Mouse (Mus musculus): ENCODE measurements around the gene Rpl9. TPM values are rescaled to one million over a fixed set of nuclear protein-coding genes. Genes with fewer than 3 reads are reported as not detected.

The Rpl9 gene
- polyA plus RNA-seq, 1 experiment: 224 TPM

DNA sequence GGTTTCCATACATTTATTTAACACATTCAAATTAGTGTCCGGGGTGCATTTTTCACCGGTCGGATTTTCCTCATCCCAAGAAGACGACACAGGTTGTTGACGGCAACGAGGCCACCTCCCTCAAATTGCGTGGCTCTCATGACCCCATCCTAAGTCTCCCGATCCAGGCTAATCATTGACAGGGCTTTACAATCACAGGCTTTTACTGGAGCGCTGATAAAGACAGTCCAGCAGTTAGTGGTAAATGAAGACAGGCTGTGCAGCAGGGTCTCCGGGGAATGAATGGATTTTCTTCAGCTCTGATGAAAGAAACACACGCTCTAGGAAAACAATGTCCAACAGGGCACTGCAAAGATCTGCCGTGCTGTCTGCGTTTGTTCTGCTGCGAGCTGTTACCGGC is 43.1 kb downstream of the Rpl9 start, which contains the start of gene Klb:
Gene Klb, plus strand, starts transcription at position 147 of the 400 bp plus-strand sequence.
- Histone ChIP-seq H3K4me1 (ENCODE audit: control insufficient read depth, insufficient read depth, low read length) (no peaks in the 10 kb centered on the region), H3K4me3 (replicated peaks; ENCODE audit: extremely low read depth, low read depth, low read length) (no peak within 1 kb of the TSS)
- no peak for DNase-seq
- no peak for TF ChIP-seq CTCF (IDR thresholded peaks at IDR 0.05; ENCODE audit: insufficient read depth, low read length)
- TF ChIP-seq POLR2A (IDR thresholded peaks at IDR 0.05; ENCODE audit: borderline replicate concordance, extremely low read depth, low read depth, low read length): no peak
- WGBS: 54% methylated on average over 15 of the region's 15 CpGs

- Histone ChIP-seq H3K4me3 (replicated peaks; ENCODE audit: extremely low read depth, low read depth, low read length) (no peak overlapping the region), H3K4me1 (ENCODE audit: control insufficient read depth, insufficient read depth, low read length) (peaks cover 3% of the 10 kb centered on the region; the same call in 1 of the 2 replicates)
- WGBS: 46% methylated on average over 4 of the region's 4 CpGs
- no peak for DNase-seq
- TF ChIP-seq CTCF (IDR thresholded peaks at IDR 0.05; ENCODE audit: insufficient read depth, low read length) (no peak), POLR2A (IDR thresholded peaks at IDR 0.05; ENCODE audit: borderline replicate concordance, extremely low read depth, low read depth, low read length) (no peak)
These were observed 51.1 kb downstream of the Rpl9 start for GRCm38 (mm10) chr5:65340167-65340566.

DNA sequence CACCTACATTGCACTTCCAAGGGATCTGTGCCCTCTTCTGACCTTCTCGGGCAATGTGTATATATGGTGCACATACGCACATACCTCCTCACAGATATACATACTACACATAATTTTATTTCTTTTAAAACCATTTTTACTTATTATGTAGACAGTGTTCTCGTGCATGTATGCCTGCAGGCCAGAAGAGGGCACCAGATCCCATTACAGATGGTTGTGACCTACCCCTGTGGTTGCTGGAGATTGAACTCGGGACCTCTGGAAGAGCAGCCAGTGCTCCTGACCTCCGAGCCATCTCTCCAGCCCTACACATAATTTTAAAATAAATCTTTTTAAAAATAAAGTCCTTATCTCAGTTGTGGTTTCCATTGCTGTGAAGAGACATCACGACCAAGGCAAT is 52.9 kb downstream of the Rpl9 start:
- TF ChIP-seq POLR2A (IDR thresholded peaks at IDR 0.05; ENCODE audit: borderline replicate concordance, extremely low read depth, low read depth, low read length): no peak
- TF ChIP-seq CTCF (IDR thresholded peaks at IDR 0.05; ENCODE audit: insufficient read depth, low read length): peak; percentile 32; the same call in 1 of the 2 replicates

More for the DNA sequence above, 52.9 kb downstream of the Rpl9 start:
- H3K4me3 ChIP-seq (replicated peaks; ENCODE audit: extremely low read depth, low read depth, low read length): no peak overlapping the region
- peaks cover 3% of the 10 kb centered on the region; the same call in 1 of the 2 replicates for H3K4me1 ChIP-seq (ENCODE audit: control insufficient read depth, insufficient read depth, low read length)
- 79% methylated on average over 6 of the region's 6 CpGs for WGBS
- DNase-seq: no peak

Other genes starting within 250 kb of the Rpl9 start
- 5.0 and 6.4 TPM in 2 replicates for gene Wdr19, start 191.7 kb downstream of the Rpl9 start, polyA plus RNA-seq (2012; rRNA removed)
- 7.4 and 11.6 TPM in 2 replicates for gene Rfc1, start 55.8 kb downstream of the Rpl9 start, polyA plus RNA-seq (2012; rRNA removed)
- 0.44 and 0.78 TPM in 2 replicates for gene Klb, start 43.1 kb downstream of the Rpl9 start, polyA plus RNA-seq (2012; rRNA removed)
- gene Lias, start 53 bp upstream of the Rpl9 start, polyA plus RNA-seq (2012; rRNA removed): 6.3 and 13.1 TPM in 2 replicates
- 8.7 and 12.2 TPM in 2 replicates for gene Ugdh, start 44.5 kb upstream of the Rpl9 start, polyA plus RNA-seq (2012; rRNA removed)
- not detected in 2 replicates for gene Gm43552, start 101.4 kb upstream of the Rpl9 start, polyA plus RNA-seq (2012; rRNA removed)
- gene Smim14, start 145.7 kb upstream of the Rpl9 start, polyA plus RNA-seq (2012; rRNA removed): 137 and 157 TPM in 2 replicates
- gene Ube2k, start 145.8 kb upstream of the Rpl9 start, polyA plus RNA-seq (2012; rRNA removed): 12.3 and 15.1 TPM in 2 replicates

Data from lung, adult 2 months (tissue).